Mouse (Mus musculus) ES-Bruce4 (cell line): ENCODE data around the gene Mc1r.

Source experiments
- CTCF ChIP-seq: IDR thresholded peaks from one replicate; pipeline ENCODE4 v1.8.1; 2011; ENCODE audit warnings: low read depth, low read length
- POLR2A ChIP-seq: IDR thresholded peaks from one replicate; pipeline ENCODE4 v1.8.1; 2011; ENCODE audit warnings: low read length; ENCODE audit not compliant: insufficient read depth

- TF ChIP-seq POLR2A: no peak
- no peak for TF ChIP-seq CTCF
Measured at GRCm38 (mm10) chr8:123423441-123423840, 16.5 kb downstream of the Mc1r start, which contains the start of gene Def8.
